Mouse (Mus musculus) myocyte (in vitro differentiated cells): ENCODE measurements around the gene Cpne2.

Experiments
- MAX ChIP-seq: IDR thresholded peaks from one replicate; pipeline ENCODE4 v1.6.1; 2011; ENCODE audit warnings: low read depth, mild to moderate bottlenecking, control low read depth
- MYOG ChIP-seq, 3 experiments: IDR thresholded peaks; one replicate each; pipeline ENCODE4 v1.6.1; 2011; ENCODE audit warnings: control low read depth in 2 of 3, low read depth in 2 of 3, mild to moderate bottlenecking in 2 of 3; ENCODE audit not compliant: insufficient read length in 2 of 3, control insufficient read depth in 1 of 3, insufficient read depth in 1 of 3
- POLR2A ChIP-seq: IDR thresholded peaks from one replicate; pipeline ENCODE4 v1.6.1; 2011; ENCODE audit warnings: low read depth, mild to moderate bottlenecking, control low read depth, moderate library complexity; ENCODE audit not compliant: insufficient read length
- POLR2AphosphoS2 ChIP-seq: IDR thresholded peaks from one replicate; pipeline ENCODE4 v1.6.1; 2011; ENCODE audit warnings: low read depth, control low read depth; ENCODE audit not compliant: insufficient read length
- REST ChIP-seq: IDR thresholded peaks from one replicate; pipeline ENCODE4 v1.6.1; 2011; ENCODE audit warnings: mild to moderate bottlenecking, control low read depth, moderate library complexity; ENCODE audit not compliant: insufficient read depth, insufficient read length
- TCF12 ChIP-seq: IDR thresholded peaks from one replicate; pipeline ENCODE4 v1.6.1; 2011; ENCODE audit warnings: mild to moderate bottlenecking, control low read depth; ENCODE audit not compliant: poor library complexity, insufficient read depth, severe bottlenecking
- USF1 ChIP-seq: IDR thresholded peaks from one replicate; pipeline ENCODE4 v1.6.1; 2011; ENCODE audit warnings: low read depth, mild to moderate bottlenecking, control low read depth, moderate library complexity

- no peak for TF ChIP-seq USF1
- no peak for TF ChIP-seq POLR2A
- TF ChIP-seq MYOG (IDR thresholded peaks at IDR 0.05; ENCODE audit: control insufficient read depth in 1 of 3, insufficient read depth in 1 of 3, insufficient read length in 2 of 3, low read depth in 2 of 3) = no peak
- TF ChIP-seq TCF12 = no peak
- TF ChIP-seq MAX = no peak
- no peak for TF ChIP-seq POLR2AphosphoS2
- no peak for TF ChIP-seq REST
These were observed 16.3 kb downstream of the Cpne2 start for GRCm38 (mm10) chr8:94549041-94549440.
